ENCODE assay signal across 26 mouse cellular contexts in the genomic region with DNA sequence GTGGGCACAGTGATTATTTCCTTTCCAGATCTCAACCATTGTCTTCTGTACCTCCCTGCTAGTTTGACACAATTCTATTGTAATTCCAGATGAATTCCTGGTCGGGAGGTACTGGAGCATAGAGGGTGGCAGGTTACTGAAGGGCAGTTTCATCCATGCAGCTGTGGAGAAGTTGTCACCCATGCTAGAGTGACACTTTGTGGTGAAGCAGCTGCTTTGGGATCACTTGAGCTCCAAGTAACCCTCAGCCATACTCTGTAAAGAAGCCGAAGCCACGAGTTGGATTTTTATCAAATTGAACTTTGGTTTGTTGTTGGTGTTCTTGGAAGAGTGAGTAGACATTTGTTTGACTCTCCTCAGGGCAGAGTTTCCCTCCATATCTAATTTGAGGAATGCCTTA. TPM values are rescaled to one million over a fixed set of nuclear protein-coding genes. Genes with fewer than 3 reads are reported as not detected.
DNase-seq lines count a peak whose midpoint lies in the region; ATAC-seq and TF ChIP-seq lines count a peak whose summit lies in the region.
"Had no signal": no experiment of that assay in that cellular context is flagged by ENCODE, and none has a peak within 500 bp of the region (broad histone marks: within the 10 kb centered on the region; RNA-seq: fewer than 3 reads in every experiment).

No protein-coding gene starts in this region.

- no peak overlapping the region for H3K9ac ChIP-seq in liver, adult 2 months (ENCODE audit: low read depth, low read length)
- H3K9ac ChIP-seq in liver, embryonic 11.5 days (ENCODE audit: low read depth, low read length) = no peak overlapping the region
- no peak overlapping the region for H3K9ac ChIP-seq in intestine, embryonic 16.5 days (ENCODE audit: low read depth, low read length)
- H3K9ac ChIP-seq in hindbrain, embryonic 14.5 days = no peak overlapping the region
- H3K9ac ChIP-seq: embryonic facial prominence, embryonic 13.5 days; embryonic facial prominence, embryonic 15.5 days; forebrain, embryonic 13.5 days; forebrain, embryonic 15.5 days had no signal

- 11% methylated on average over 3 of the region's 3 CpGs for WGBS in liver, adult 2 months
- WGBS in liver, embryonic 11.5 days = 65% methylated on average over 3 of the region's 3 CpGs
- WGBS in intestine, embryonic 16.5 days = 56% methylated on average over 3 of the region's 3 CpGs
- WGBS in hindbrain, embryonic 14.5 days = 49% methylated on average over 3 of the region's 3 CpGs

- no peaks in the 10 kb centered on the region for H3K9me3 ChIP-seq in liver, embryonic 11.5 days (ENCODE audit: control insufficient read depth, low read length)
- no peaks in the 10 kb centered on the region for H3K9me3 ChIP-seq in intestine, embryonic 16.5 days (ENCODE audit: control insufficient read depth, low read length)
- H3K9me3 ChIP-seq in hindbrain, embryonic 14.5 days (ENCODE audit: control insufficient read depth, low read length) = no peaks in the 10 kb centered on the region
- H3K9me3 ChIP-seq: embryonic facial prominence, embryonic 13.5 days; embryonic facial prominence, embryonic 15.5 days; forebrain, embryonic 13.5 days; forebrain, embryonic 15.5 days; G1E had no signal

- H3ac ChIP-seq in myocyte (ENCODE audit: control insufficient read depth, insufficient read length) = no peak overlapping the region

- no peaks in the 10 kb centered on the region for H3K36me3 ChIP-seq in liver, adult 2 months (ENCODE audit: control insufficient read depth, insufficient read depth, low read length)
- H3K36me3 ChIP-seq in liver, embryonic 11.5 days (ENCODE audit: control insufficient read depth, insufficient read depth, low read length) = no peaks in the 10 kb centered on the region
- H3K36me3 ChIP-seq in intestine, embryonic 16.5 days (ENCODE audit: control insufficient read depth, insufficient read depth, low read length) = no peaks in the 10 kb centered on the region
- no peaks in the 10 kb centered on the region for H3K36me3 ChIP-seq in myocyte (ENCODE audit: control insufficient read depth, insufficient read depth)
- no peaks in the 10 kb centered on the region for H3K36me3 ChIP-seq in hindbrain, embryonic 14.5 days (replicated peaks; ENCODE audit: control insufficient read depth, insufficient read depth)
- H3K36me3 ChIP-seq: embryonic facial prominence, embryonic 13.5 days; embryonic facial prominence, embryonic 15.5 days; forebrain, embryonic 15.5 days had no signal

- 0 out of 2 replicates have a peak, but pooled peaks cover 3% of the 10 kb centered on the region for H3K4me1 ChIP-seq in liver, adult 2 months (ENCODE audit: control insufficient read depth, insufficient read depth, low read length)
- H3K4me1 ChIP-seq in liver, embryonic 11.5 days (replicated peaks; ENCODE audit: control insufficient read depth, insufficient read depth, low read length) = no peaks in the 10 kb centered on the region
- H3K4me1 ChIP-seq in intestine, embryonic 16.5 days (ENCODE audit: control insufficient read depth, insufficient read depth, low read length) = no peaks in the 10 kb centered on the region
- H3K4me1 ChIP-seq in hindbrain, embryonic 14.5 days (replicated peaks; ENCODE audit: control insufficient read depth, insufficient read depth, low read length) = no peaks in the 10 kb centered on the region
- H3K4me1 ChIP-seq: embryonic facial prominence, embryonic 13.5 days; embryonic facial prominence, embryonic 15.5 days; forebrain, embryonic 13.5 days; forebrain, embryonic 15.5 days had no signal

- H3K27ac ChIP-seq in liver, adult 2 months (replicated peaks; ENCODE audit: insufficient read depth, low read depth, low read length) = no peak overlapping the region
- no peak overlapping the region for H3K27ac ChIP-seq in liver, embryonic 11.5 days (ENCODE audit: low read depth, low read length)
- H3K27ac ChIP-seq in intestine, embryonic 16.5 days (ENCODE audit: low read length) = no peak overlapping the region
- no peak overlapping the region for H3K27ac ChIP-seq in hindbrain, embryonic 14.5 days
- H3K27ac ChIP-seq: embryonic facial prominence, embryonic 13.5 days; embryonic facial prominence, embryonic 15.5 days; forebrain, embryonic 13.5 days; forebrain, embryonic 15.5 days had no signal

- no peak overlapping the region for H3K4me3 ChIP-seq in liver, adult 2 months (ENCODE audit: insufficient read depth, low read depth, low read length)
- no peak overlapping the region for H3K4me3 ChIP-seq in liver, embryonic 11.5 days (ENCODE audit: low read depth, low read length)
- H3K4me3 ChIP-seq in intestine, embryonic 16.5 days (ENCODE audit: low read length) = no peak overlapping the region
- no peak overlapping the region for H3K4me3 ChIP-seq in myocyte
- no peak overlapping the region for H3K4me3 ChIP-seq in hindbrain, embryonic 14.5 days (replicated peaks; ENCODE audit: low read length)
- H3K4me3 ChIP-seq: embryonic facial prominence, embryonic 13.5 days; embryonic facial prominence, embryonic 15.5 days; forebrain, embryonic 13.5 days; forebrain, embryonic 15.5 days had no signal

- H3K4me2 ChIP-seq in liver, embryonic 11.5 days = no peak overlapping the region
- H3K4me2 ChIP-seq in intestine, embryonic 16.5 days (ENCODE audit: low read depth, low read length) = no peak overlapping the region
- peak overlapping the region; percentile 49 for H3K4me2 ChIP-seq in myocyte (ENCODE audit: low read depth)
- no peak overlapping the region for H3K4me2 ChIP-seq in hindbrain, embryonic 14.5 days (replicated peaks)
- H3K4me2 ChIP-seq: embryonic facial prominence, embryonic 13.5 days; embryonic facial prominence, embryonic 15.5 days; forebrain, embryonic 13.5 days; forebrain, embryonic 15.5 days had no signal

- ATAC-seq in liver, embryonic 11.5 days (replicated peaks; ENCODE audit: low FRiP score) = no peak
- ATAC-seq in intestine, embryonic 16.5 days = peak; percentile 40; the same call in 1 of the 2 replicates
- no peak for ATAC-seq in hindbrain, embryonic 14.5 days (ENCODE audit: low FRiP score)
- ATAC-seq: CD4-positive, CD25-positive, alpha-beta regulatory T cell, adult 4 months; forebrain, embryonic 13.5 days; forebrain, embryonic 15.5 days; Patski had no signal

- H3K79me2 ChIP-seq in liver, adult 2 months (ENCODE audit: control insufficient read depth, insufficient read depth, low read length) = no peaks in the 10 kb centered on the region; the same call in 1 of the 2 replicates
- H3K79me2 ChIP-seq in myocyte (ENCODE audit: control insufficient read depth, insufficient read depth) = peaks cover 7% of the 10 kb centered on the region

- DNase-seq in liver, adult 2 months (ENCODE audit: extremely low read depth, low read depth, low spot score) = peak; percentile 60
- no peak for DNase-seq in liver, embryonic 11.5 days (ENCODE audit: low spot score)
- no peak for DNase-seq in neural tube, embryonic 10.5 days (ENCODE audit: extremely low spot score, low spot score)
- DNase-seq in hindbrain, embryonic 14.5 days (ENCODE audit: low spot score) = no peak
- DNase-seq in kidney, postnatal 14 days = no peak
- DNase-seq: adrenal gland, adult 2 months; adrenal gland, postnatal 10 days; adrenal gland, postnatal 25 days; B cell, adult 2 months; cerebellum, adult 11 months; cerebellum, adult 18-20 months; cerebellum, adult 8-10 months; cerebellum, adult 9-11 months; cerebellum, postnatal 14 days; cerebellum, postnatal 36 days; embryo, embryonic 11 days had no signal

- no peak for TF ChIP-seq CTCF in liver, adult 2 months (IDR thresholded peaks at IDR 0.05; ENCODE audit: low read depth, low read length)

- no peaks in the 10 kb centered on the region for H3K27me3 ChIP-seq in liver, adult 2 months (ENCODE audit: control insufficient read depth, insufficient read depth, low read length)
- no peaks in the 10 kb centered on the region for H3K27me3 ChIP-seq in liver, embryonic 11.5 days (replicated peaks; ENCODE audit: control insufficient read depth, insufficient read depth, low read length)
- no peaks in the 10 kb centered on the region for H3K27me3 ChIP-seq in intestine, embryonic 16.5 days (replicated peaks; ENCODE audit: control insufficient read depth, insufficient read depth, low read length)
- H3K27me3 ChIP-seq in myocyte (ENCODE audit: control insufficient read depth, insufficient read depth, insufficient read length) = no peaks in the 10 kb centered on the region
- no peaks in the 10 kb centered on the region for H3K27me3 ChIP-seq in hindbrain, embryonic 14.5 days (ENCODE audit: control insufficient read depth, insufficient read depth, low read length)
- H3K27me3 ChIP-seq: CH12.LX; embryonic facial prominence, embryonic 13.5 days; embryonic facial prominence, embryonic 15.5 days; forebrain, embryonic 13.5 days; forebrain, embryonic 15.5 days had no signal

- TF ChIP-seq POLR2A in liver, adult 2 months (IDR thresholded peaks at IDR 0.05; ENCODE audit: extremely low read depth, insufficient read depth, low read length) = no peak
- TF ChIP-seq POLR2A in myocyte (IDR thresholded peaks at IDR 0.05; ENCODE audit: insufficient read length, low read depth) = no peak

TF ChIP-seq in myocyte, 11 proteins besides CTCF, POLR2A, EP300 and RAD21:
- TF ChIP-seq MYOD1 (IDR thresholded peaks at IDR 0.05; ENCODE audit: control insufficient read depth in 1 of 3, insufficient read length in 2 of 3, low read depth in 2 of 3) (peak in 2 of 3 experiments; percentile 36 to 64), SRF (IDR thresholded peaks at IDR 0.05; ENCODE audit: control insufficient read depth, insufficient read length, low read depth) (no peak), MYOG (IDR thresholded peaks at IDR 0.05; ENCODE audit: control insufficient read depth in 1 of 3, insufficient read depth in 1 of 3, insufficient read length in 2 of 3, low read depth in 2 of 3) (peak in 2 of 3 experiments; percentile 43 to 66)

RNA-seq across cellular contexts. Expression of gene Mtm1, which starts 17.6 kb away (rescaled TPM):
- 15.0 and 18.6 TPM in 2 replicates for total RNA-seq in liver, adult 2 months (2014; rRNA removed)
- polyA plus RNA-seq in liver, adult 2 months (2012; rRNA removed) = 2.1 and 2.4 TPM in 2 replicates
- 4.6 and 4.8 TPM in 2 replicates for polyA plus RNA-seq in liver, embryonic 11.5 days (2014; fragmentation: Nextera tagmentation; extraction: Ambion mirVana)
- 13.3 and 15.2 TPM in 2 replicates for polyA plus RNA-seq in intestine, embryonic 16.5 days (2015; fragmentation: Nextera tagmentation; extraction: Ambion mirVana)
- 4.3 TPM for polyA plus RNA-seq in myocyte (2012; fragmentation: generic; extraction: Trizol)
- polyA plus RNA-seq in hindbrain, embryonic 14.5 days (2014; fragmentation: Nextera tagmentation; extraction: Ambion mirVana) = 5.7 and 5.9 TPM in 2 replicates
